Mouse (Mus musculus) ES-E14 (cell line): Measurements from ENCODE around the gene Mlh3. TPM values are rescaled to one million over a fixed set of nuclear protein-coding genes. Genes with fewer than 3 reads are reported as not detected.

ENCODE experiments used
- DNase-seq: peaks from one replicate; pipeline ENCODE4 v3.0.0-alpha.2; 2013; ENCODE audit warnings: low read depth, low spot score
- H3K27ac ChIP-seq: 2 replicates; pipeline ENCODE4 v1.5.1; 2012; ENCODE audit warnings: low read depth, mild to moderate bottlenecking, low read length, moderate library complexity, mixed read lengths; ENCODE audit not compliant: poor library complexity, insufficient read depth, severe bottlenecking
- H3K36me3 ChIP-seq: 2 replicates; pipeline ENCODE4 v1.6.1; 2012; ENCODE audit warnings: mild to moderate bottlenecking, low read length, moderate library complexity, mixed read lengths; ENCODE audit not compliant: control insufficient read depth, poor library complexity, insufficient read depth, severe bottlenecking
- H3K4me1 ChIP-seq, 2 experiments: fragments of 150-350 bp in 1 of 2; sonication (generic) in 1 of 2; 2 replicates each; pipeline ENCODE4 v1.6.1; 2012; ENCODE audit warnings: low read length in 2 of 2, mild to moderate bottlenecking in 1 of 2, mixed read lengths in 1 of 2; ENCODE audit not compliant: control insufficient read depth in 2 of 2, insufficient read depth in 2 of 2, poor library complexity in 1 of 2
- H3K4me3 ChIP-seq, 2 experiments: fragments of 150-350 bp in 1 of 2; sonication (generic) in 1 of 2; 2 replicates each; pipeline ENCODE4 v1.5.1; 2012; ENCODE audit warnings: low read length in 2 of 2, low read depth in 1 of 2, mild to moderate bottlenecking in 1 of 2, mixed read lengths in 1 of 2; ENCODE audit not compliant: insufficient read depth in 1 of 2, poor library complexity in 1 of 2, severe bottlenecking in 1 of 2
- H3K9ac ChIP-seq: 2 replicates; pipeline ENCODE4 v1.6.1; 2012; ENCODE audit warnings: low read depth, mild to moderate bottlenecking, low read length, mixed read lengths; ENCODE audit not compliant: poor library complexity, insufficient read depth, severe bottlenecking
- H3K9me3 ChIP-seq: fragments of 150-350 bp; sonication (generic); 2 replicates; pipeline ENCODE4 v1.6.1; 2012; ENCODE audit warnings: low read depth, mild to moderate bottlenecking, low read length; ENCODE audit not compliant: control insufficient read depth, insufficient read depth
- CHD2 ChIP-seq: IDR thresholded peaks from 2 replicates; pipeline ENCODE4 v1.6.1; 2014; ENCODE audit warnings: mild to moderate bottlenecking, low read depth, low read length, inconsistent platforms
- HCFC1 ChIP-seq: IDR thresholded peaks from 2 replicates; pipeline ENCODE4 v1.6.1; 2012; ENCODE audit warnings: low read length, inconsistent platforms, borderline replicate concordance; ENCODE audit not compliant: insufficient read depth
- MAFK ChIP-seq: IDR thresholded peaks from 2 replicates; pipeline ENCODE4 v1.6.1; 2014; ENCODE audit warnings: mild to moderate bottlenecking, low read depth, low read length, inconsistent platforms; ENCODE audit not compliant: insufficient read depth
- ZC3H11A ChIP-seq: IDR thresholded peaks from 2 replicates; pipeline ENCODE4 v1.6.1; 2012; ENCODE audit warnings: low read depth, mild to moderate bottlenecking, inconsistent platforms, low read length, borderline replicate concordance
- ZNF384 ChIP-seq: IDR thresholded peaks from 2 replicates; pipeline ENCODE4 v1.6.1; 2012; ENCODE audit warnings: low read depth, low read length, inconsistent platforms
- in situ Hi-C, 2 experiments: fragments of 600-800 bp; cut with MboI; formaldehyde crosslinking; loops; one replicate each; pipeline ENCODE4 v1.15.1; 2025; ENCODE audit warnings: low sequenced_read_pairs in 2 of 2, inconsistent platforms in 1 of 2; ENCODE audit not compliant: unreplicated experiment in 2 of 2
- total RNA-seq: library from RNA; depleted of rRNA; stranded (reverse); fragments of 300-350 nt; gene quantifications from 2 replicates; pipeline ENCODE4 v1.2.3, GENCODE M21; 2012

Gene Mlh3
- total RNA-seq, 1 experiment, result 13.1 TPM

GRCm38 (mm10) chr12:85273508-85273907, 3.1 kb upstream of the Mlh3 start:
- Histone ChIP-seq H3K9ac (0 out of 2 replicates have a peak overlapping the region, but pooled peaks have one; percentile 16), H3K9me3 (no peaks in the 10 kb centered on the region), H3K4me3 (no peak overlapping the region), H3K27ac (peak overlapping the region; percentile 84), H3K4me1 (peaks cover 12% of the 10 kb centered on the region in 2 experiments), H3K36me3 (peaks cover 4% of the 10 kb centered on the region; the same call in 1 of the 2 replicates)
- DNase-seq, result no peak
- in situ Hi-C loops, result no loop called here
- no peak for TF ChIP-seq ZNF384
- TF ChIP-seq MAFK, result no peak
- no peak for TF ChIP-seq HCFC1
- no peak for TF ChIP-seq ZC3H11A
- TF ChIP-seq CHD2, result no peak

DNA sequence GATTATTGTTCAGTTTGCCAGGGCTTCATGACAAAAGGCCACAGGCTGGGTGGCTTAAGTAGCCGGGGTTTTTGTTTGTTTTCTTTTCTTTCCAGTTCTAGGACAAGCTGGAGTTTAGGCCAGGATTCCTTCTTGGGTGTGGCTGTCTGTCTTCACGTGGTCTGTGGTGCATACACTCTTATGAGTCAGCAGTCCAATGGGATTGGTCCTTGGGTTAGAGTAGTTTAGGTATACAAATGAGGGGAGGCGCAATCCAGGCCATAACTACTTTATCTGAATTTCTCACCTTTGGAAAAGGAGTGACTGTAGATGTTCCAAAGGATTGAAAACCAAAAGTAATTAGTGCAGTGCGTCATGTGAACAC, 1.4 kb upstream of the Mlh3 start:
- peaks cover 4% of the 10 kb centered on the region; the same call in 1 of the 2 replicates for H3K36me3 ChIP-seq
- in situ Hi-C loops, result no loop called here
- DNase-seq, result peak; percentile 58
- no peaks in the 10 kb centered on the region for H3K9me3 ChIP-seq
- peak overlapping the region; percentile 95; the same call in 1 of the 2 replicates for H3K27ac ChIP-seq
- H3K4me3 ChIP-seq, result no peak overlapping the region
- H3K9ac ChIP-seq, result peak overlapping the region; percentile 49; the same call in 1 of the 2 replicates
- H3K4me1 ChIP-seq, result peaks cover 12% of the 10 kb centered on the region in 2 experiments
- TF ChIP-seq CHD2 (no peak), MAFK (peak; percentile 78)

- no peak for TF ChIP-seq ZC3H11A
- no peak for TF ChIP-seq MAFK
- TF ChIP-seq ZNF384, result no peak
- TF ChIP-seq CHD2, result no peak
- TF ChIP-seq HCFC1, result no peak
- in situ Hi-C loops, result no loop called here
Observed at GRCm38 (mm10) chr12:85271132-85271842, 888 bp upstream of the Mlh3 start.

GRCm38 (mm10) chr12:85269821-85270220, 578 bp downstream of the Mlh3 start:
- Histone ChIP-seq H3K27ac (peak overlapping the region; percentile 95; the same call in 1 of the 2 replicates), H3K36me3 (no peaks in the 10 kb centered on the region), H3K9ac (peak overlapping the region; percentile 69), H3K9me3 (no peaks in the 10 kb centered on the region), H3K4me3 (peak overlapping the region; percentile 55 to 73), H3K4me1 (peaks cover 11 to 12% of the 10 kb centered on the region in 2 experiments)
- in situ Hi-C loops, result no loop called here
- no peak for DNase-seq
- TF ChIP-seq MAFK (no peak), HCFC1 (no peak), CHD2 (no peak), ZC3H11A (no peak), ZNF384 (no peak)

More at GRCm38 (mm10) chr12:85271132-85271842, 888 bp upstream of the Mlh3 start:
- Histone ChIP-seq H3K9ac (peak overlapping the region; percentile 22; the same call in 1 of the 2 replicates), H3K27ac (peak overlapping the region; percentile 95), H3K4me3 (peak overlapping the region; percentile 55 to 73; a peak in 1 of 4 replicates), H3K36me3 (0 out of 2 replicates have a peak, but pooled peaks cover 3% of the 10 kb centered on the region), H3K4me1 (peaks cover 12% of the 10 kb centered on the region in 2 experiments), H3K9me3 (no peaks in the 10 kb centered on the region)
- no peak for DNase-seq
